Mouse (Mus musculus) R1 (cell line): ENCODE measurements around the gene Gm11084.
"Not testable (repeated sequence)": the region's sequence is repeated elsewhere in the genome, so short reads cannot be mapped to it uniquely, and the experiment has no call there.

ENCODE experiments used
- DNase-seq: peaks from one replicate; pipeline ENCODE4 v3.0.0-alpha.2; 2018; ENCODE audit warnings: low read depth, low spot score

The Gm11084 gene

DNA sequence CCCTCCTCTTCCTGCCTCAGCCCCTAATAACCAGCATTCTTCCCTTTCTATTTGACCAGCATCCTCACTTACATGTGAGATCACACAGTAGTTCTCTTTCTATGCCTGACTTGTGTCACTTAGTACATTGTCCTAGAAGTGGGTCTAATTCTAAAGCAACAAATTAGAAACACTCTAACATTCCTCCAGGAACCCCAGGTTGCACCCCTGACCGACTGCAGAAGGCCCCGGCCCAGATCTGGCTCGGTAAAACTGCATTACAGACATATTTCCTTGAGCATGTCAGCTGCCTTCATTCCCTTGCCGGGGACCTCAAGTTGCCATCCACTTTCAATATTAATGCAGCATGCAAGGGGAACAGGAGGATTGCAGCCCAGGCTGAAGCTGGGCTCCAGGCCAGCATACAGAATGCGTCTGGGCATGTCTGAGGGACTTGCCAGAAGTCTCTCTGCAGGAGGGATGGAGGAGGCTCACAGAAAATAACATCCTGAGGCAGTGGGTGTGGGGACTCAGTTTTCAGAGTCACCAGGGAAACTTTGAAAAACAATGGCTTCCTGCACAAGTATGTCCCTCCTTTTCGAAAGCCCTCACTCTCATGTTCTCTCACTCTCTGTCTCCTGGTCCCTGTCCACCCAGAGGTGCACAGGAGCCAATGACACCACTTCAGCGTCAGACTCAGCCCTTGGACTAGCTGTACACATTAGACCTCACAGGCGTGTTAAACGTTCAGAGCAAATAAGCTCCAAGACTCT, 9.0 kb upstream of the Gm11084 start:
- DNase-seq: peak; percentile 91

DNA sequence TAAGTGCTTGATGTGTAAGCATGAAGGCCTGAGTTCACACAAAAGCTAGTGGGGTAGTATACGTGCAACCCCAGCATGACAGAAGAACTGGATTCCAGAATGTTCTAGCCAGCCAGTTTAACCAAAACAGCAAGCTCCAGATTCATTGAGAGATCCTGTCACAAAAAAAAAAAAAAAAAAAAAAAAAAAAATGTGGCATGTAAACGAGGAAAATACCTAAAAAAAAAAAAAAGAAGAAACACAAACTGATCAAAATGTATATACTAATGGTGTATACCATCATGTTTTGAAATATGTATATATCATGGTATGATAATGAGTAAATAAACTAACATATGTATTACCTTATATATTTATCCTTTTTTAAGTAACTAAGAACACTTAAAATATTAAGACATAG, 7.6 kb upstream of the Gm11084 start:
- DNase-seq: no peak

DNA sequence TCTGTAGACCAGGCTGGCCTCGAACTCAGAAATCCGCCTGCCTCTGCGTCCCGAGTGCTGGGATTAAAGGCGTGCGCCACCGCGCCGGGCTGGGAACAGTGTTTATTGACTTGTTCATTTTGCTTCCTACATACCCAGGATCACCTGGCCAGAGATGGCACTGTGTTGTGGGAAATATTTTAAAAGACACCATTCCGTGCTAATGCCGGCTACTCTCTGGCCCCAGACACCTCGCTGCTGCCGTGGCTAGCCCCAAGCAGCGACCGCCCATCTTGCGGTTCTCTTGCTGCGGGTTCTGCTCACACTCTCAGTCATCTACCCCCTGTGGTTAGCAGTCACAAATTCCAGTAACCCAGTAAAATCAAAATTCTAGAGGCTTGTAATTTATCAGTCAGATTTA, 6.0 kb upstream of the Gm11084 start:
- peak; percentile 55 for DNase-seq

DNA sequence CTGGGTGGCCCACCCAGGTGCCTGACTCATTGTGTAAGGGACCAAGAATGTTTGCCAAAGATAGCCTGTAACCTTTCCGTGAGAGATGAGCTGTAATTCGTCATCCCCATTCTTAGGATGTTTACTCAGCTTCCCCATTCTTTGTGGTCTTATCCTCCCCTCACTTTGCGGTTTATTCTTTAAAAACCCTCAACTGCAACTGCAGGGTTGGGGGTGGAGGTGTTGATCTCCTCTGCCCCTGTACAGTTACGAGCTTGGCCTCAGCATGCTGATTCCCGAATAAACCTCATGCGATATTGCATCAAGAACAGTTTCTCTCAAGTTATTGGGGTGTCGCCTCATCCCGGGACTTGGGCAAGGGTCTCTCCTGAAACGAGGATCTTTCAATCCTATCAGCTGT, 2.4 kb upstream of the Gm11084 start:
- not testable (repeated sequence) for DNase-seq

DNA sequence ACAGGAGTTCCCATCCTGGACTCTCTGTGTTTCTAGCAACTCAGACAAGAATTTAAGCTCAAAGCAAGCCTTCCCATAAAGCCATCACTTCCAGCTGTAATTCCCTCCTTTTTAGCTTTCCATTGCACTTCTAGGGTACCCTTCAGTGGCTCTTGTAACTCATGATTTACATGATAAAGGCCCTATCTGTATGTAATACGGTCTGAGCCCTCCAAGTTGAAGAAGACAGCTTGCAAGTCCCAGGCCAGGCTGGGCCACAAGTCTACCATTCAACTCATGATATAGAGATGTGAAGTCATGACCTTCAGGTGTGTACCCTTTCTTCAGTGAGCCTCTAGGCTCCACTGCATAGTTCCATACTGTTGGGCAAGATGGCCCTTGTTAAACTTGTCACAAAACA, 1.0 kb downstream of the Gm11084 start:
- peak; percentile 81 for DNase-seq

DNA sequence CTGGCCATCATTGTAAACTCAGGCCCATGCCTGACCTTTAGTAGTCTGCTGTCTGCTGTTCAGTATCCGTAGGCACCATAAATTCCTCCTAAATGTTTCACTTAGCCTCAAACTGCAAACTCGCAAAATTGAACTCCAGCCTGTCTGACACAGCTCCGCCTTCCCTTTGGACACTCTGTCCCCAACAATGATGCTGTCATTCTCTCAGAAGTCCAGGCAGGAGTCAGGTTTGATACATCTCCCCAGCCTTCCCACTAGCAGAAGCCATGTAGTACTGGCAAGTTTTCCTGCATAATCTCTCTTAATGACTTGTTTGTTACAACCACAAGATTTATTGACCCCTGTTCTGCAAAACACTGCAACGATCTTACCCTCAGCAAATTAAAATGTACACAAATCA, 1.7 kb downstream of the Gm11084 start:
- DNase-seq: no peak

DNA sequence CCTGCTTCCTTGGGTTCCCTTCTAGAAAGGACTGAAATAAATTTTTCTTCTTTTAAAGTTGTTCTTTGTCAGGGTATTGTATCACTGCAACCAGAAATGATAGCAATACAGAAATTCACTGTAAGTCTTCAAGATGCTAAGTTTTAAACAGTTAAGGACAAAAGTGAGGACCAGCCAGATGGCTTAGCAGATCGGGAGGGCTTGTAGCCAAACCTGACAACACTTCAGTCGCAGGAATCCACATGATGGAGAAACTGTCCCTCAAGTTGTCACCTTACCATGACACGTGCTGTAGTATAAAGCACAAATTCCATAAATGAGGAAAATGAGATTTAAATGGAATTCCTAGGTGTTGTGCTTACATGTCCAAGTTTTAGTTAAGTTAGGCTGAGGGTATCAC, 3.3 kb downstream of the Gm11084 start:
- DNase-seq: no peak

DNA sequence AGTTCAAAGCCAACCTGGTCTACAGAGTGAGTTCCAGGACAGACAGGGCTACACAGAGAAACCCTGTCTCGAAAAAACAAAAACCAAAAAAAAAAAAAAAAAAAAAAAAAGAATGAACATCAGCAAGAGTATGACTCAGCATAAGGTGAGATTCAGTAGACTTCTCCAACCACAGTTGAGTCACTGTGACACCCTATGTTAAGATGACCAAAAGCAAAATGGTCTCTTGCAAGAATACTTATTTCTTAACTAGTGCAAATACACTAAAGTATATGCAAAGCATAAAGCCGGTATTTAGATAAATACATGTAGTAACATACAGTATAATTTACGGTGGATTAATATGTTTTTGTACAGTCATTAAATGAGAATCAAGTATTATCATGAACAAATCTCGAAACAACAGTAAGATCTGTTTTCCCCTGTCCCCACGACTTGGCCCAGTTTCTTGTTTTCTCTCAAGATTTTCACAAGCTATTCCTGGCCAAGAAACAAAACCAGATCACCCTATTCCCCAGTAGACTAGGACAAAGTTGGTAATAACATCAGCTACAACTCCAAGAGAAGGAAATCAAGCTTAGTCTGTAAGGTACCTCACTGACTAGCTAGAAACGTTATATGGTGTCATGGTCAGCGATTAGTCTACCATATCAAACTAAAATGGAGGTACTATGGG, 4.3 kb downstream of the Gm11084 start:
- no peak for DNase-seq

DNA sequence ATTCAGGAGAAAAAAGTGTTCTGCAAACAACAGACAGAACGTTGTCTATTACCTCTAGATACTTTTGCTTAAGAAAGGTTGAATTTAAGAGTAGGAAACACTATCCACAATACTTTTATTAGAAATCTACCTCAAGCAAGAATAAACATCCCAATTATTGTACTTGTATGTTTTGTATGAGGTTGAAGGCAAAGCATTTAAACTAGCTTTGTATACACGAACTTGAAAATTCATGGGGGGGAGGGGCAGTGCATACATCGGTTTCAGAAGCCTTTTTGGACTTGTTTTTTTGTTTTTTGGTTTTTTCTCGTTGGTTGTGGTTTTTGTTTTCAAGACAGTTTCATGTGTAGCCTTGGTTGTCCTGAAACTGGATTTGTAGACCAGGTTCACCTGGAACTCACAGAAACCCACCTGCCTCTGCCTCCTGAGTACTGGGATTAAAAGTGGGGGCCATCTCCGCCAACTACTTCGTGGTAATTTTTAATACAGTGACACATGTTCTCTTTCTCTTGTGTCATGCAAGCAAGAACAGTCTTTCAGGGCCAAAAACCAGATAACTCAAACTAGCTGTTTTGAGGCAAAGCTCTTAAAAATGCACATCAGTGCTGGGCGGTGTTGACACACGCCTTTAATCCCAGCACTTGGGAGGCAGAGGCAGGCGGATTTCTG, 4.9 kb downstream of the Gm11084 start:
- DNase-seq: no peak

DNA sequence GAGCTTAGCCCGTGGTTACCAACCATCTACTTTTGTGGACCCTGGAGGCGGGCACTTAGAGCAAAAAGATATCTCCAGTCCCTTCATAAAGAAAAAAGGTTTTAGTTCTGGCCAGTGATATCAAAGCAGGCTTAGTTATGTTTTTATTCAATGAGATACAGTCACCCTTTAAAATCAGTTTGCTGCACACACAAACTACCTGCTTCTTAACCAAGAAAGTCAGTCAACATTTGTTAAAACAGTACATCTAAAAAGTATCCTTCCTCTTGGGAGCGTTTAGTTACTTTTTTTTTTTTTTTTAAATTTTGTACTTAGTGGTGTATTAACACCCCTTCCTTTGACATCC, 5.5 kb downstream of the Gm11084 start:
- no peak for DNase-seq

DNA sequence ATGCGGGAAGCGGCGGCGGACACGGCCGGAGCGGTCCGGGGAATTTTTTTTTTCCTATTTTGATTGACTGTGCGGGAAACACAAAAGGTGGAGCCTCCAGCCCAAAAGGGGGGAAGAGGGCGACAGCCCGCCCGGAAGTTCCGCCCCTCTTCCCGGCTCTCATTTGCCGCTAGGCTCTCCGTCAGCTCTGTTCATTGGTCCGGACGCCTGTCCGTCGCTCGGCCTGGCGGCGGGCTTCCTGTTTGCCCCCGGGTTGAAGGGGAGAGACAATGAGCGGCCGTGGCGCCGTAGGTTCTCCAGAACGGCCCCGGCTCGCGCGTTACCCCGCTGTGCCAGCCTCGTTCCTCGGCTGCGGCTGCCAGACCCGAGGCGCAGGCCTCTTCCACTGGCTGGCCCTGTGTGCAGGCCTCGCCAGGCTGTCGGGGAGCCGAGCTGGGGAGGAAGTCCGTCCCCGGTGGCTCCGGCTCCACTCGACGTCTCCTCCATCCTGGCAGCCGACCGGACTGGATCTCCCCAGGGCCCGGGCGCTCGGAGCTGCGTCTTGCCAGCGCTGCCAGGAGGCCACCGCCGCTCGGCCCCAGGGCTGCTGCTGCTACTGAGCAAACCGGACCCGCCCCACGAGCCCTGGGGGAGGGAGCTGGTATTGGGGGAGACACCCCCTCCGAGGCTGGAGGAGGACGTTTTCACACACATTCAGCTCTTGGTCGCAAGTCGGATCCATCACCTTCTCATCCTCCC, 6.0 kb downstream of the Gm11084 start, which contains the start of gene Sp3:
Gene Sp3, minus strand, starts transcription at position 110 of the 738 bp plus-strand sequence.
- DNase-seq: peak; percentile 98

DNA sequence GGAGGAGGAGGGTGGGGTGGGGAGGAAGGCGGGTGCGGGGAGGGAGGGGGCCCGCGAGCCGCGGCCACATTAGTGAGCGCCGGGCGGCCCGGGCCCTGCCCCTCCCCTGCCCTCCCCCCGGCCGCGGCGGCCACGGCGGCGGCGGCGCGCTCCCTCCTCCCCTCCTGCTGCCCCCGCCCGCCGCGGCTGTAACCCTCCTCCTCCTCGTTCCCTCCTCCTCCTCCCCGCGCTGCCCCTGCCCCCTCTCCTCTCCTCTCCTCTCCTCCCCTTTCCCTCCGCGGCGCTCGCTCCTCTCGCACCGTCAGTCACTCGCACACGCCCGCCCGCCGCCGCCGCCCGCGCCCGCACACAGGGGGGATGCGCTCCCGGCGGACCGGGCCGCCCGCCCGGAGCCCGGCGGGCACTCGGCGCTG, 6.9 kb downstream of the Gm11084 start:
- peak; percentile 88 for DNase-seq

DNA sequence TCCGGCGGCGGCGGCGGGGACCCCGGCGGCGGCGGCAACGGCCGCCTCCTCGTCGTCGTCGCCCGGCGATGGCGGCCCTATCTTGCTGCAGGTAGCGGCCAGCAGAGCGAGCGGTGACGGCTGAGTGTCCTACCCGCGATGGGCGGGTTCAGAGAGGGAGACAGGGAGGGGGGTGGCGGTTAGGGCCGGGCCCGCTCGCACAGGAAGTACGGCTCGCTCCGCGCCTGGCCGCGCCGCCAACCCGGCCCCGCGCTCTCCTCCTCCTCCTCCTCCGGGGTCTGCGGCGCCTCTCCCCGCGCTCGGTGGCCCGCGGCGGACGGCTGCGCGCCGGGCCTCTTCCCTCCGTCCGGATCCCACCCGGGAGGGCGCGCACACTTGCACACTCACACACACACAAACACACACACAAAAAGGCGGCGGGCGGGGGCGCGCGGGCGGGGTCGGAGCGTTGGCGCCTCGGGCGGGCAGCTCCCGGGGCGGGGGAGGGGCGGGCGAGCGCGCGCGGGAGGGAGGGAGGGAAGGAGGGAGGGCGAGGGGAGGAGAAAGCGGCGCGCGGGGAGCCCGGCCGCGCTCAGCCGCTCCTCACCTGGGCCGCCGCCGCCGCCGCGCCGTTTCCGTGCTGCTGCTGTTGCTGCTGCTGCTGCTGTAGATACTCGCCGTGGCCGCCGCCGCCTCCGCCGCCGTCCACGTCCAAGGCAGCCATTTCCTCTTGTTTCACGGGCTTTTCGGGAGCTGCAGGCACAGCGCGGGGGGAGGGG, 7.4 kb downstream of the Gm11084 start:
- peak; percentile 83 for DNase-seq

DNA sequence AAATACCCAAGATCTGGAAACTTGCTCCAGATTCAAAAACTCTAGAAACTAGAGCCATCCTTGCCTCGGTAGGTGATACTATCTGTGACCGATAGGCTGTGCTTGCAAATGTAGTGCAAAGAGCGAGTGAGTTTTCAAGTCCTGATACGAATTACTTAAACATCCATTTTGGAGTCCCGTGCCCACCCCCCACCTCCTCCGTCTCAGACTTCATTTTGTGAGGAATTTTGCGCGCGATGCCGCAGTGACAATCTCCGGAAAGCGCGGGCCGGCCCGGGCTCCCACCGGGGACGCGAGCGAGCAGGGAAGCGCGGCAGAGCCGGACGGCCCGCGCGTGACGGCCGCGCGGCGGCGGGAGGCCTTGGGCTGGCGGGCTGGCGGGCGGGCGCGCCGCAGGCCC, 8.0 kb downstream of the Gm11084 start:
- DNase-seq: peak; percentile 92

DNA sequence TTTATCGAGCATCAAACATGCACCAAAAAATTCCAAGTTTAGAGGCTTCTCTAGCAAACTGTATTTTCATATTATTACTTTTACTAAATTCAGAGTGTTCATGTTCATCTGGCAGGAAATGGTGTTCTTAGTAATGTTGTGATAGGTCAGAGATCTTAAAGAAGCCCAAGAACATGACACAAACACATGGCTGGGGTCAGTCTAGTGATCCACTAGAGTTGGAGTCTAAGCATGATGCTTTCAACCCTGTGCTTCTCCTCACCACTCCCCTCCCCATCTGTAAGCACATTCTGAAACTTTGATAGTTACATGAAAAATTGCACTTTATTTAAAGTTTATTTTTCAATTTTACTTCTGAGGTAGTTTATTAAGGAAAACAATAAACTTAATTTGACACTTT, 9.2 kb downstream of the Gm11084 start:
- no peak for DNase-seq

DNA sequence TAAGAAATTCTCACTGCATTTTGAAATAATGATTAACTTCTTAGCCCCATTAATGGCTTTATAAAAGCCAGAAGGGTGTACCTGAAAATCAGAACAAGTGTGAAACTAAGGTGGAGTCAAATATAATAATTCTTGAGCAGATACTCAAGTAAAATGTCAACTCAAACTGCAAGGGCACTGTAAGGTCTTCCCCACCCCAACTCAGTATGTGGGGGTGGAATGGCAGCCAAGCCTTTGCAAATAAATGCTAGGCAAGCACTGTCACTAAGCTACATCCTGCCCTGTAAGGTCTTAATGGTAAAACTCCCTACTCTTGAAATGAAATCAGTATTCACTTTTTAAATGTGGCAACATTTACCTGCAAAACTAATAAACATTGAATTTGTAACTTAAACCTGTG, 10.5 kb downstream of the Gm11084 start:
- DNase-seq: no peak

DNA sequence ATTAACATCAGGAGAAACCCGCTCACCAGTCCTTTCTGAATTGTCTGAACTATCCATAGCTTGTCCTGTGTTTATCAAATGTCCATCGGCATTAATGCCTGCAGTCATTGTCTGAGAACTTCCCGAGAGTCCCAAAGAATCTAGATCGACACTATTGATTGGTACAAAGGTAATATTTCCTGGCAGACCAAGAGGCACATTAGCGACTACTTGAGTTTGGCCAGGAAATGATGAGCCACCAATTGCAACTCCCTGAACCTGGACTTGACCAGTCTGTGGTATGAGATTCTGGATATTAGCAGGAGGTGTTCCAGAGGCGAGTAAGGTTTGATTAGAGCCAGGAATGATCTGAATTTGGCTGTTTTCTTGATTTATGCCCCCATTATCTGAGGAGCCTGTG, 15.7 kb downstream of the Gm11084 start:
- DNase-seq: no peak

DNA sequence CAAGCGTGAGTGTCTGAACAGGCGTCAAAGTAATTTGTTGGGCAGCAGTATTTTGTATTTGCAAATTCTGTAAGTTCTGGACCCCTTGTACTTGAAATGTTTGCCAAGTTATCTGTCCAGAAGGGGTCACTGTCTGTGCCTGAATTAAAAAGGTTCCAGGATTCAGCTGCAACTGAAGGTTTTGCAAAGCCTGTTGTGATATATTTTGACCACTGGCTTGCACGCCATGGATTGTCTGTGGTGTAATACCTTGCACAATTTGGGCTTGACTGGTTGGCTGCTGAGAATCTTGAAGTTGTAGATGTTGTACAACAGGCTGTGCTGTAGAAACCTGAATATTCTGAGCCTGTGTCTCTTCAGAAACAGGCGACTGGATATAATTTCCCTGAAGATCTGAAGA, 16.2 kb downstream of the Gm11084 start:
- DNase-seq: no peak

DNA sequence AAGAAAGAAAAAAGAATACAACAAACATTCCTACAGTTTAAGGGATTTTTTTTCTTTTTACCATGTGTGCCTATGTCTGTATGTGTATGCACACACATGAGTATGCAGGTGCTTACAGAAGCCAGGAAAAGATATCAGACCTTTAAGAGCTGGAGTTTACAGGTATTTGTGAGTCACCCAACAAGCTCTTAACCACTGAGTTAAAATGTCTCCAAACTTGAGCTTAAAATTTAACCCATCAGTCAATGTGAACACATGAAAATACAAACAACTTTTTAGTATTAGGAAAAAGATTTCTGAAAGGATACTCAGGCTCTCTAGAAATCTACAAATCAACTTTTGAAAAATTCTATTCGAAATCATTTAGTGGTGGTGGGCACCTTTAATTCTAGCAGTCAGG, 18.0 kb downstream of the Gm11084 start:
- DNase-seq: no peak

DNA sequence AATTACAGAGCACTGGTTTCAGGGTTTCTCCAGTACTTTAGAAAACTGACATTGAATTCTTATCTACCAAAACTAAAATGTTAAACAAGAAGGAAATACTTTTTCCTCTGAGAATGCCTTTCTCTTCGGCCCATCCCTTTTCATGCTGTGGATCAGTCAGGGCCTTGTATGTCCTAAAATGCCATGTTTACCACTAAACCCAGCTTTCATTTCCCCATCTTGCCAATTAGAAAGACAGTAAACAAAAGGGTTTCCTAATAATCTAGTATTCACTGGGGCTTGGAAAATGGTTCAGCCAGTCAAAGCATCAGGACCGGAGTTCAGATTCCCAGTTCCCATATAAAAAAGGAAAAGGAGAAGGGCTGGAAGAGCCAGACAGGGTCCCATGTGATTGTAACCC, 21.1 kb downstream of the Gm11084 start:
- DNase-seq: no peak

DNA sequence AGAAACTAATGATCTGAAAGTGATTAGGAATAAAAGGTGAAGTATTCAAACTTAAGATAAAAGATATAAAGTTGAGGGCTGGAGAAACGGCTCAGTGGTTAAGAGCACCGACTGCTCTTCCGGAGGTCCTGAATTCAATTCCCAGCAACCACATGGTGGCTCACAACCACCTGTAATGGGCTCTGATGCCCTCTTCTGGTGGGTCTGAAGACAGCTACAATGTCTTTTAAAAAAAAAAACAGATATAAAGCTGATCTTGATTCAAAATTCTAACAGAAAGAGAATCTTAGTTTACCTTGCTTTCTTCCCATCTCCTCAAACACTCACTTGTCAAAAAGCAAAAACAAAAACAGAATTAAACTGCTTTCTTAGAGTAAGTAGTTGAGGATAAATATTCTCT, 30.1 kb downstream of the Gm11084 start:
- DNase-seq: no peak
